Mouse (Mus musculus) bone marrow, adult 2 months (tissue): ENCODE measurements at regions not wholly inside any gene's neighbourhood (a gene's known extent, or its start where the extent isn't known, plus 50 kb on each side); places are given as distances from the start of the nearest gene placed in this dataset.

Source experiments
- CTCF ChIP-seq: fragments of 200-500 bp; IDR thresholded peaks from 2 replicates; pipeline ENCODE4 v1.5.1; 2011; ENCODE audit warnings: low read length, control low read depth; ENCODE audit not compliant: control insufficient read depth, insufficient read depth
- POLR2A ChIP-seq: fragments of 200-500 bp; IDR thresholded peaks from 2 replicates; pipeline ENCODE4 v1.6.1; 2011; ENCODE audit warnings: low read depth, mild to moderate bottlenecking, control low read depth, low read length, borderline replicate concordance; ENCODE audit not compliant: control insufficient read depth

DNA sequence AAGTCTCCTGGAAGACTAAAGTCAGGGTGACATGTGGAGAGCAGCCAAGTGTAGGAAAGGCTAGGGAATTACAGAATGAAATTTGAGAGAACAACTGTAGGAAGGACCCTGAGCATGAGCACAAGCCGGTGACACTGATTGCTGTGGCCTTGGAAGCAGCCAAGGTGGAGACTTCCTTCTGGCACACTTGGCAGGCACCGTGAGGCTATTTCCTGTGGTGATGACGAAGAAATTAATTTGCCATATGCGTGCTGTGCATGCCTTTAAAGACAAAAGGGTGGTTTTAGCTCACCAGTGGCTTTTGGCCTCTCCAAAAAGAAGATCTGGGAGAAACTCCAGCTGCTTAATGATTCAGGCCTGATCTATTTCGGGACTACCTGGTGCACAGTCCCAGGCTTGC, 55.4 kb upstream of the Mgmt start:
- TF ChIP-seq CTCF (no peak), POLR2A (no peak)
